Mouse (Mus musculus) MEL (cell line): ENCODE measurements at regions not wholly inside any gene's neighbourhood (a gene's known extent, or its start where the extent isn't known, plus 50 kb on each side); places are given as distances from the start of the nearest gene placed in this dataset.
A peak's percentile ranks its signal among the peaks of the same experiment; 100 is the strongest.

ENCODE experiments used
- DNase-seq: peaks from one replicate; pipeline ENCODE4 v3.0.0; 2011; ENCODE audit warnings: low read depth, low spot score
- H3K27ac ChIP-seq: 2 replicates; pipeline ENCODE4 v1.5.1; 2012; ENCODE audit warnings: low read depth, mild to moderate bottlenecking, control low read depth, low read length, moderate library complexity; ENCODE audit not compliant: control insufficient read depth
- H3K27me3 ChIP-seq, 2 experiments: fragments of 150-350 bp in 1 of 2; sonication (generic) in 1 of 2; 2 replicates each; pipeline ENCODE4 v1.6.1; 2012; ENCODE audit warnings: low read length in 2 of 2, mild to moderate bottlenecking in 2 of 2, improper control_type of control experiment in 1 of 2, moderate library complexity in 1 of 2; ENCODE audit not compliant: insufficient read depth in 2 of 2, control insufficient read depth in 1 of 2
- H3K36me3 ChIP-seq, 2 experiments: 2 replicates each; pipeline ENCODE4 v1.6.1; 2012 to 2014; ENCODE audit warnings: low read length in 2 of 2, improper control_type of control experiment in 1 of 2, inconsistent platforms in 1 of 2, mild to moderate bottlenecking in 1 of 2; ENCODE audit not compliant: insufficient read depth in 2 of 2, control insufficient read depth in 1 of 2
- H3K4me1 ChIP-seq, 2 experiments: fragments of 150-350 bp in 1 of 2; sonication (generic) in 1 of 2; 2 replicates each; pipeline ENCODE4 v1.6.1; 2012; ENCODE audit warnings: low read length in 2 of 2, improper control_type of control experiment in 1 of 2, mild to moderate bottlenecking in 1 of 2; ENCODE audit not compliant: insufficient read depth in 2 of 2, control insufficient read depth in 1 of 2
- H3K4me3 ChIP-seq, 2 experiments: fragments of 150-350 bp in 1 of 2; sonication (generic) in 1 of 2; 2 replicates each; pipeline ENCODE4 v1.5.1; 2012; ENCODE audit warnings: low read depth in 2 of 2, low read length in 2 of 2, mild to moderate bottlenecking in 2 of 2, moderate library complexity in 2 of 2, control low read depth in 1 of 2, improper control_type of control experiment in 1 of 2; ENCODE audit not compliant: control insufficient read depth in 1 of 2, insufficient read depth in 1 of 2
- H3K79me2 ChIP-seq: 2 replicates; pipeline ENCODE4 v1.6.1; 2012; ENCODE audit warnings: mild to moderate bottlenecking, low read length, moderate library complexity; ENCODE audit not compliant: control insufficient read depth, poor library complexity, insufficient read depth
- H3K9ac ChIP-seq: 2 replicates; pipeline ENCODE4 v1.6.1; 2012; ENCODE audit warnings: low read depth, mild to moderate bottlenecking, control low read depth, low read length, moderate library complexity; ENCODE audit not compliant: control insufficient read depth, poor library complexity, severe bottlenecking
- H3K9me3 ChIP-seq: fragments of 150-350 bp; sonication (generic); replicated peaks from 2 replicates; pipeline ENCODE4 v1.6.1; 2012; ENCODE audit warnings: mild to moderate bottlenecking, low read length, improper control_type of control experiment, moderate library complexity; ENCODE audit not compliant: insufficient read depth
- BHLHE40 ChIP-seq: IDR thresholded peaks from 2 replicates; pipeline ENCODE4 v1.6.1; 2012; ENCODE audit warnings: low read depth, mild to moderate bottlenecking, inconsistent platforms, low read length, improper control_type of control experiment, borderline replicate concordance
- CHD1 ChIP-seq: IDR thresholded peaks from 2 replicates; pipeline ENCODE4 v1.6.1; 2012; ENCODE audit warnings: low read depth, mild to moderate bottlenecking, inconsistent platforms, low read length, improper control_type of control experiment
- CHD2 ChIP-seq: IDR thresholded peaks from 2 replicates; pipeline ENCODE4 v1.6.1; 2011; ENCODE audit warnings: low read length, improper control_type of control experiment
- CTCF ChIP-seq, 3 experiments: IDR thresholded peaks in 2 of 3; conservative IDR thresholded peaks in 1 of 3; 2 replicates each; pipeline ENCODE4 v1.5.1; 2011 to 2012; ENCODE audit warnings: low read length in 3 of 3, low read depth in 2 of 3, mild to moderate bottlenecking in 2 of 3, improper control_type of control experiment in 1 of 3, inconsistent platforms in 1 of 3, mixed read lengths in 1 of 3, moderate library complexity in 1 of 3; ENCODE audit not compliant: control insufficient read depth in 1 of 3, insufficient read depth in 1 of 3, poor library complexity in 1 of 3, severe bottlenecking in 1 of 3
- E2F4 ChIP-seq: IDR thresholded peaks from 2 replicates; pipeline ENCODE4 v1.6.1; 2011; ENCODE audit warnings: low read depth, low read length, improper control_type of control experiment, borderline replicate concordance
- EP300 ChIP-seq, 2 experiments: IDR thresholded peaks; 2 replicates each; pipeline ENCODE4 v1.6.1; 2011; ENCODE audit warnings: improper control_type of control experiment in 2 of 2, low read length in 2 of 2, low read depth in 1 of 2, mild to moderate bottlenecking in 1 of 2
- GABPA ChIP-seq: IDR thresholded peaks from 2 replicates; pipeline ENCODE4 v1.6.1; 2012; ENCODE audit warnings: low read depth, mild to moderate bottlenecking, inconsistent platforms, low read length, improper control_type of control experiment, moderate library complexity
- HCFC1 ChIP-seq: IDR thresholded peaks from 2 replicates; pipeline ENCODE4 v1.6.1; 2012; ENCODE audit warnings: low read depth, mild to moderate bottlenecking, inconsistent platforms, low read length, improper control_type of control experiment, moderate library complexity
- JUND ChIP-seq: IDR thresholded peaks from 2 replicates; pipeline ENCODE4 v1.6.1; 2011; ENCODE audit warnings: low read depth, mild to moderate bottlenecking, improper control_type of control experiment, low read length
- KAT2A ChIP-seq: conservative IDR thresholded peaks from 2 replicates; pipeline ENCODE4 v1.6.1; 2012; ENCODE audit warnings: low read depth, low read length, improper control_type of control experiment, inconsistent platforms
- MAX ChIP-seq: IDR thresholded peaks from 2 replicates; pipeline ENCODE4 v1.6.1; 2011; ENCODE audit warnings: low read length, improper control_type of control experiment
- MAZ ChIP-seq: IDR thresholded peaks from 2 replicates; pipeline ENCODE4 v1.6.1; 2012; ENCODE audit warnings: low read depth, mild to moderate bottlenecking, inconsistent platforms, low read length, improper control_type of control experiment
- MEF2A ChIP-seq: IDR thresholded peaks from 2 replicates; pipeline ENCODE4 v1.6.1; 2014; ENCODE audit warnings: low read depth, mild to moderate bottlenecking, inconsistent platforms, low read length, improper control_type of control experiment; ENCODE audit not compliant: poor library complexity, insufficient replicate concordance, severe bottlenecking; ENCODE audit errors: extremely low read depth
- MXI1 ChIP-seq: IDR thresholded peaks from 2 replicates; pipeline ENCODE4 v1.6.1; 2011; ENCODE audit warnings: mild to moderate bottlenecking, low read depth, low read length, improper control_type of control experiment
- MYB ChIP-seq: IDR thresholded peaks from 2 replicates; pipeline ENCODE4 v1.6.1; 2011; ENCODE audit warnings: mild to moderate bottlenecking, low read depth, low read length, improper control_type of control experiment
- NRF1 ChIP-seq: IDR thresholded peaks from 2 replicates; pipeline ENCODE4 v1.6.1; 2014; ENCODE audit warnings: low read depth, mild to moderate bottlenecking, inconsistent platforms, low read length, improper control_type of control experiment, moderate library complexity; ENCODE audit not compliant: poor library complexity, insufficient read depth, severe bottlenecking
- POLR2A ChIP-seq, 2 experiments: IDR thresholded peaks; 2 replicates each; pipeline ENCODE4 v1.6.1; 2011 to 2012; ENCODE audit warnings: low read length in 2 of 2, mild to moderate bottlenecking in 2 of 2, control low read depth in 1 of 2, improper control_type of control experiment in 1 of 2, low read depth in 1 of 2, moderate library complexity in 1 of 2; ENCODE audit not compliant: control insufficient read depth in 1 of 2, insufficient read depth in 1 of 2, poor library complexity in 1 of 2
- RAD21 ChIP-seq: IDR thresholded peaks from 2 replicates; pipeline ENCODE4 v1.6.1; 2011; ENCODE audit warnings: mild to moderate bottlenecking, low read depth, low read length, improper control_type of control experiment
- RCOR1 ChIP-seq: IDR thresholded peaks from 2 replicates; pipeline ENCODE4 v1.6.1; 2012; ENCODE audit warnings: low read depth, mild to moderate bottlenecking, inconsistent platforms, low read length, improper control_type of control experiment
- SIN3A ChIP-seq: IDR thresholded peaks from 2 replicates; pipeline ENCODE4 v1.6.1; 2012; ENCODE audit warnings: low read length, improper control_type of control experiment, inconsistent platforms
- SMC3 ChIP-seq: IDR thresholded peaks from 2 replicates; pipeline ENCODE4 v1.6.1; 2011; ENCODE audit warnings: low read depth, low read length, improper control_type of control experiment
- TAL1 ChIP-seq: IDR thresholded peaks from 2 replicates; pipeline ENCODE4 v1.6.1; 2012; ENCODE audit warnings: mild to moderate bottlenecking, inconsistent platforms, low read length, moderate library complexity, mixed read lengths
- TCF12 ChIP-seq: IDR thresholded peaks from 2 replicates; pipeline ENCODE4 v1.6.1; 2014; ENCODE audit warnings: low read depth, mild to moderate bottlenecking, inconsistent platforms, low read length, improper control_type of control experiment, moderate library complexity
- UBTF ChIP-seq: IDR thresholded peaks from 2 replicates; pipeline ENCODE4 v1.6.1; 2012; ENCODE audit warnings: low read depth, mild to moderate bottlenecking, inconsistent platforms, low read length, improper control_type of control experiment, moderate library complexity, borderline replicate concordance; ENCODE audit not compliant: insufficient read depth
- USF1 ChIP-seq: IDR thresholded peaks from 2 replicates; pipeline ENCODE4 v1.6.1; 2014; ENCODE audit warnings: low read depth, mild to moderate bottlenecking, inconsistent platforms, low read length, improper control_type of control experiment, moderate library complexity
- USF2 ChIP-seq, 2 experiments: IDR thresholded peaks; 2 replicates each; pipeline ENCODE4 v1.6.1; 2011 to 2012; ENCODE audit warnings: improper control_type of control experiment in 2 of 2, low read length in 2 of 2, borderline replicate concordance in 1 of 2, inconsistent platforms in 1 of 2, low read depth in 1 of 2, mild to moderate bottlenecking in 1 of 2; ENCODE audit not compliant: insufficient read depth in 1 of 2
- ZC3H11A ChIP-seq: IDR thresholded peaks from 2 replicates; pipeline ENCODE4 v1.6.1; 2012; ENCODE audit warnings: low read depth, mild to moderate bottlenecking, inconsistent platforms, low read length, improper control_type of control experiment
- ZKSCAN1 ChIP-seq: IDR thresholded peaks from 2 replicates; pipeline ENCODE4 v1.6.1; 2012; ENCODE audit warnings: low read depth, mild to moderate bottlenecking, inconsistent platforms, low read length, improper control_type of control experiment, moderate library complexity
- ZMIZ1 ChIP-seq: IDR thresholded peaks from 2 replicates; pipeline ENCODE4 v1.6.1; 2012; ENCODE audit warnings: low read depth, mild to moderate bottlenecking, inconsistent platforms, low read length, improper control_type of control experiment, moderate library complexity
- ZNF384 ChIP-seq: IDR thresholded peaks from 2 replicates; pipeline ENCODE4 v1.6.1; 2012; ENCODE audit warnings: low read depth, mild to moderate bottlenecking, inconsistent platforms, low read length, improper control_type of control experiment

DNA sequence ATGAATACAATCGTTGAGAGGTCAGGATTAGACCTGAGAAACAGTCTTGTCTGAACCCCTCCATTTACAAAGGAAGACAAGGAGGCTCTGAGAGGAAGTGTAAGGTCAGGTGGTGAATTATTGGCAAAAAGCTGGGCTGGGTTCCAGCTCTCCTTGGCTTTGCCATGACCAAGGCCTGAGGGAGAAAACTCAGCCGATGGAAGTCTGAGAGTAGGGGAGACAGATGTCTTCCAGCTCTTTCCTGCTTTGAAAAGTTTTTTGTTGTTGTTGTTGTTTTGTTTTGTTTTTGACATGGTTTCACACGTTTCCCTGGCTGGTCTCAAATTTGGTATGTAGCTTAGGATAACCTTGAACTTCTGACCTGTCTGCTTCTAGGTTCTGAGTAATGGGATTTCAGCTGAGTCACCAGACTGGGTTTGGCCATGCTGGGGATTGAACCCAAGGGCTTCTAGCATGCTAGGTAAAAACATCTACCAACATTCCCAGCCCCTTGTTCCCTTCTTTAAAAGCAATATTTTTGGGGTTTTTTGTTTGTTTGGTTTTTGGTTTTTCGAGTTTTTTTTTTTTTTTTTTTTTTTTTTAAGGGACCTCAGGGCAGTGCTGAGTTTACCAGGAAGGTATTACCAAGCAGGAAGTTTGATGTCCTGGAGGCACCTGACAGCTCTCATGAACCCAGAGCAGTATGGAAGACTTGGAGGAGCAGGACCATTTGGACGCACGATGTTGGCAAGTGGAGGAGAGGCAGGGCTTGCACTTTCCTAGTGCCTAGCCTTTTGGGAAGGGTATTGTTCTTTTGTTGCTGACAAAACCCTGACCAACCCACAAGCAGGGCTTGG is 58.8 kb downstream of the Irf2bpl start (continued):
- peak; percentile 4; the same call in 1 of the 2 replicates for TF ChIP-seq BHLHE40
- no peak; the same call in 1 of the 2 replicates for TF ChIP-seq CHD1
- no peak for TF ChIP-seq RCOR1

DNA sequence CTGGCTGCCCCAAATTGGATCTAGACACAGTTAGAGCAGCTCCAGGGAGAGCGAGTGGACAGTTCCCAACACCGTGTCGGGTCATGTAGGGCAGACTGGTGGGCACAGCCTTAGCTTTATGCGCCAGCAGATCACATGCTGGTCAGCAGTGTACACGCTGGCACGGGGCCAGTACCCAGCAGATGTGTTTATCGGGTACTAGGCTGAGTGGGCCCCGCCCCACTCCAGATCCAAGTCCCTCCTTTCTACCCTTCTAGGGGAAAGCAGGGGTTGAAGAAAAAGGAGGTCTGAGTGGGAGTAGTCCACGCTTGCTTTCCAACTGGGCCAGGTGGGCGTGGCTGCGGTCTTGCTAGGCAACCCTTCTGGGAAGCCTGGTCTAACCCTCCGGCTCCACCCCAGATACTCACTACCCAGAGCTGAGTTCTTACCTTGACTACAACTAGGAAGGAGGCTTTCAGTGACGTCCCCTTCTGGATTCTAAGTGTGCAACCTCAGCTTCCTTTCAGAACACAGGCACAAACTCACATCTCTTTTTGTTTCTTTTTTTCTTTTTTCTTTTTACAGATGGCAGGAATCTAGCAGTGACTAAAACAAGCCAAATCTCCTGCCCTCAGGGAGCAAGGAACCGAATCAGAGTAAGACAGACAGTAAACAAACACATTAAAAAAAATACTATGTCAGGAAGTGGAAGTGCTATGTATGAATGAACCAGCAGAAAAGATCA is 59.6 kb downstream of the Irf2bpl start:
- Histone ChIP-seq H3K4me3 (peak overlapping the region; percentile 37 to 79), H3K9ac (peak overlapping the region; percentile 48), H3K79me2 (no peaks in the 10 kb centered on the region), H3K9me3 (no peaks in the 10 kb centered on the region), H3K36me3 (peaks cover 0 to 10% of the 10 kb centered on the region in 2 experiments; a peak in 2 of 4 replicates), H3K27me3 (no peaks in the 10 kb centered on the region), H3K27ac (peak overlapping the region; percentile 83), H3K4me1 (peaks cover 14 to 26% of the 10 kb centered on the region in 2 experiments)
- DNase-seq, result peak; percentile 91
- TF ChIP-seq ZKSCAN1, result no peak
- peak; percentile 48 for TF ChIP-seq ZNF384
- no peak for TF ChIP-seq MAZ
- TF ChIP-seq SIN3A, result peak; percentile 63
- TF ChIP-seq BHLHE40, result peak; percentile 42; the same call in 1 of the 2 replicates
- TF ChIP-seq MXI1, result peak; percentile 60
- no peak for TF ChIP-seq UBTF
- no peak for TF ChIP-seq ZMIZ1
- no peak for TF ChIP-seq MYB
- TF ChIP-seq SMC3, result no peak
- TF ChIP-seq CHD2, result no peak
- TF ChIP-seq GABPA, result 0 out of 2 replicates have a peak, but pooled peaks have one; percentile 53
- TF ChIP-seq JUND, result 0 out of 2 replicates have a peak, but pooled peaks have one; percentile 4
- 0 out of 4 replicates have a peak, but pooled peaks of 1 of the 2 experiments have one; percentile 33 for TF ChIP-seq POLR2A (IDR thresholded peaks at IDR 0.05; ENCODE audit: control insufficient read depth in 1 of 2, insufficient read depth in 1 of 2, low read depth in 1 of 2, low read length in 2 of 2, poor library complexity in 1 of 2)
- peak; percentile 73 for TF ChIP-seq TAL1
- TF ChIP-seq TCF12, result peak; percentile 8; the same call in 1 of the 2 replicates
- TF ChIP-seq ZC3H11A, result no peak
- peak; percentile 64 for TF ChIP-seq USF1
- no peak for TF ChIP-seq USF2 (IDR thresholded peaks at IDR 0.05; ENCODE audit: borderline replicate concordance in 1 of 2, insufficient read depth in 1 of 2, low read depth in 1 of 2, low read length in 2 of 2)
- TF ChIP-seq RAD21, result no peak; the same call in 1 of the 2 replicates
- TF ChIP-seq KAT2A, result no peak
- TF ChIP-seq MEF2A, result no peak
- TF ChIP-seq MAX, result no peak
- no peak for TF ChIP-seq NRF1
- TF ChIP-seq E2F4, result no peak
- no peak for TF ChIP-seq CTCF (IDR thresholded peaks at IDR 0.05 in 2 of 3, conservative IDR thresholded peaks at IDR 0.05 in 1 of 3; ENCODE audit: control insufficient read depth in 1 of 3, insufficient read depth in 1 of 3, low read depth in 2 of 3, low read length in 3 of 3, poor library complexity in 1 of 3, severe bottlenecking in 1 of 3)
- TF ChIP-seq CHD1, result peak; percentile 79; the same call in 1 of the 2 replicates
- peak; percentile 44 to 48; a peak in 2 of 4 replicates for TF ChIP-seq EP300 (IDR thresholded peaks at IDR 0.05; ENCODE audit: low read depth in 1 of 2, low read length in 2 of 2)
- TF ChIP-seq HCFC1, result peak; percentile 44; the same call in 1 of the 2 replicates
